Mouse (Mus musculus) kidney, postnatal 25 days (tissue): Measurements from ENCODE around the gene Col1a2.

Source experiments
- DNase-seq, 2 experiments: peaks; one replicate each; pipeline ENCODE4 v3.0.0; 2021; ENCODE audit warnings: mixed read lengths in 2 of 2

Gene Col1a2

DNA sequence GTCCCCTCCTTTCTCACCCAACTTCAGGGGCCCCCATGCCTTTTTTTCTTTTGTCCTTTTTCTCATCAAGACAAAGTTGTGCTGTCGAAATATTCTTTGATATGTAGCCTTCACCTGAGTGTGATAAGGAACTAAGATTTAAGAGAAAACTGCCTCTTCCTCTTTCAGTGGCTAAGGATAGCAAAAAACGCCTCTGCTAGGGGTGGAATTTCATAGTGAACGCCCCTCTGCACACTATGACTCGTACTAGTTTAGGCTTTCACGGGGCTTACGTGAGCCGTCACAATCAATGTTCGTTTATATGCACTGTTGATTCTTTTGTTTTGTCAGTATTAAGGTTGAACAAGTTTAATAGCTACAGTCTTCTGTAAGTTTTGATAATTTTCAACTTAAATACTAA, 85.5 kb downstream of the Col1a2 start:
- DNase-seq: no peak
